Mouse (Mus musculus) G1E (cell line): ENCODE measurements around the gene Ggact.

Experiments used
- CTCF ChIP-seq: IDR thresholded peaks from 2 replicates; pipeline ENCODE4 v1.5.1; 2012; ENCODE audit warnings: low read depth, low read length, inconsistent platforms, mixed read lengths
- GATA1 ChIP-seq: IDR thresholded peaks from 2 replicates; pipeline ENCODE4 v1.6.1; 2012; ENCODE audit warnings: borderline replicate concordance, low read length, inconsistent platforms, mixed read lengths
- GATA2 ChIP-seq: IDR thresholded peaks from 2 replicates; pipeline ENCODE4 v1.6.1; 2012; ENCODE audit warnings: low read depth, low read length, inconsistent platforms, borderline replicate concordance
- TAL1 ChIP-seq: conservative IDR thresholded peaks from 2 replicates; pipeline ENCODE4 v1.6.1; 2012; ENCODE audit warnings: low read depth, low read length, inconsistent platforms, mixed read lengths

- TF ChIP-seq CTCF: no peak
- no peak for TF ChIP-seq GATA1
- no peak for TF ChIP-seq GATA2
- TF ChIP-seq TAL1: no peak
Observed at GRCm38 (mm10) chr14:122865462-122866129, 48.0 kb downstream of the Ggact start.
